Mouse (Mus musculus): ENCODE results near the gene Golm1. TPM values are rescaled to one million over a fixed set of nuclear protein-coding genes. Genes with fewer than 3 reads are reported as not detected.

Golm1 gene
- total and polyA plus RNA-seq, 3 experiments = 6.5 to 16.2 (median 11.4) TPM

DNA sequence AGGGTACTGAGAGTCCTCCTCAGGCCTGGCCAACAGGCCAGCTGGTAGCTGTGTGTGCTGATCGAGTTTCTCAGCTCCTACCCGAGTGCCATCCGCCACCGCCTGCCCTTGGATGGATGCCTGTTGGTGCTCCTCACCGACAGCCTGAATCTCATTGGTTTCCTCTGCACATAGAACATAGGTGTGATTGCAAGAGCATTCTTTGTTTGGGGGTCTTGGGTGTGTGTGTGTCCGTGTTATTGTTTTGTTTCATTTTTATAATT, 35.5 kb downstream of the Golm1 start:
- 91% methylated on average over 6 of the region's 6 CpGs for WGBS
- Histone ChIP-seq H3K27me3 (ENCODE audit: control insufficient read depth, insufficient read depth, low read length) (no peaks in the 10 kb centered on the region), H3K4me3 (no peak overlapping the region), H3K36me3 (ENCODE audit: control insufficient read depth, insufficient read depth, low read length) (no peaks in the 10 kb centered on the region), H3K9ac (ENCODE audit: low read depth, low read length) (no peak overlapping the region), H3K79me2 (replicated peaks; ENCODE audit: control insufficient read depth, insufficient read depth, low read length) (no peaks in the 10 kb centered on the region), H3K27ac (no peak overlapping the region), H3K4me1 (ENCODE audit: control insufficient read depth, insufficient read depth, low read length) (no peaks in the 10 kb centered on the region)
- TF ChIP-seq POLR2A (IDR thresholded peaks at IDR 0.05; ENCODE audit: insufficient read depth, low read depth, low read length) (no peak), CTCF (IDR thresholded peaks at IDR 0.05) (no peak), EP300 (IDR thresholded peaks at IDR 0.05; ENCODE audit: insufficient read depth, low read depth, low read length) (no peak)
- intact Hi-C loops (cut with DNase I) = no loop called here
- no peak for DNase-seq

DNA sequence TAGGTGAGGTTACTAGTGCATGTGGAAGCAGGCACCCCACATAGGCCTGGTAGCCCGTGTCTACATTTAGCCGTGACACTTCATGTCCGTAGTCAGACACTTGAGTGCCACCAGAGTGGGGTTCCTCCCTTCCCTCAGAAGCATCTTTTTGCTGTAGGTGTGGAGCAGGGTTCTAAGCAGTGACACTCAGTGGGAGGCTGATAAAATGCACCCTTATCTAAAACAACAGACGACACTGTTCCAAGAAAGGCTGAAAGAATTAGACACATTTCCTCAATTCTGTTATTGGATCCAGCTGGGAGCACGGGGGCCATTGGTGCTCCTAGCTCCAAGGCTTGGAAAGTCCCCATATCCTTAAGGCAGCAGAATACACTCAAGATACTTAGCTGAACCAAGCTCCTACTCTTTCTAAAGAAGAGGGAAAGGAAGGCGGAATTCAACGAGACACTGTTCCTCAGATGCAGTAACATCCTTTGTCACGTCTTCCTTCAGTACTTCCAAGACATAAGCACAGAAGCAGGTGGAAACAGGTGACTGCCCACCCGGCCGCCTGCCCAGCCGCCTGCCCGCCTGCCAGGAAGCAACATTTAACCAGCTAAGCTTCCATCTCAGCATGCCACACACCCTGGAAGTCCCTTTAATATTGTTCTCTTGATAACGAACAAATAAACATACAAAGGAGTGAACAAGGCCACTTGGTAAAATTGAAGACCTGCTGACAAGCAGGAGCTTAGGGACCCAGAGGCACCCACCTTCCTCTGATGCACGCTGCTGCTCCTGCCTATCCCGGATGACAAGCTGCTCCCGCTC, 36.0 kb downstream of the Golm1 start:
- no peak overlapping the region for H3K27ac ChIP-seq
- H3K36me3 ChIP-seq (ENCODE audit: control insufficient read depth, insufficient read depth, low read length) = no peaks in the 10 kb centered on the region
- no peaks in the 10 kb centered on the region for H3K27me3 ChIP-seq (ENCODE audit: control insufficient read depth, insufficient read depth, low read length)
- H3K4me3 ChIP-seq = no peak overlapping the region
- H3K9ac ChIP-seq (ENCODE audit: low read depth, low read length) = no peak overlapping the region
- DNase-seq = no peak
- intact Hi-C loops (cut with DNase I) = no loop called here
- H3K79me2 ChIP-seq (replicated peaks; ENCODE audit: control insufficient read depth, insufficient read depth, low read length) = no peaks in the 10 kb centered on the region
- no peaks in the 10 kb centered on the region for H3K4me1 ChIP-seq (ENCODE audit: control insufficient read depth, insufficient read depth, low read length)
- TF ChIP-seq EP300 (IDR thresholded peaks at IDR 0.05; ENCODE audit: insufficient read depth, low read depth, low read length) = no peak
- TF ChIP-seq CTCF (IDR thresholded peaks at IDR 0.05) = no peak
- no peak for TF ChIP-seq POLR2A (IDR thresholded peaks at IDR 0.05; ENCODE audit: insufficient read depth, low read depth, low read length)
- 74% methylated on average over 16 of the region's 16 CpGs for WGBS

DNA sequence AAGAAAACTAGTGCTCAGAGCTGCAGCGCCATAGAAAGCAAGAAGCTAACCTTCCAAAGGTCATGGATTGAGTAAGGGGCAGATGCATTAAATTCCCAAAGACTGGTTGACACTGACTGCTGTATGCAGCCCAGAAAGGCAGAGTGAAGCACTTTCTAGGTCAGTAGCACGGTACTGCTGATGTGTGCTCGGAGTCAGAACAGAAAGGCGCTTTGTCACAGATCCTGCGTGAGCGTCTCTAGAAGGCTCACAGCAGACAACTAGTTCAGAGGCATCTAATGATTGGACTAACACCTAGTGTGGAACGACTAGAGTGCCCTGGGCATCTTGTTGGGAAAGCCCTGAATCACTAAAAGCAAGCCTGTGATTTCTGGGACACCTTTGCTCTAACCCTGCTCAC, 37.8 kb downstream of the Golm1 start:
- WGBS = 94% methylated on average over 7 of the region's 7 CpGs
- Histone ChIP-seq H3K9ac (ENCODE audit: low read depth, low read length) (no peak overlapping the region), H3K36me3 (ENCODE audit: control insufficient read depth, insufficient read depth, low read length) (no peaks in the 10 kb centered on the region), H3K79me2 (replicated peaks; ENCODE audit: control insufficient read depth, insufficient read depth, low read length) (no peaks in the 10 kb centered on the region), H3K27ac (no peak overlapping the region), H3K27me3 (ENCODE audit: control insufficient read depth, insufficient read depth, low read length) (no peaks in the 10 kb centered on the region), H3K4me3 (no peak overlapping the region), H3K4me1 (ENCODE audit: control insufficient read depth, insufficient read depth, low read length) (no peaks in the 10 kb centered on the region)
- DNase-seq = no peak
- TF ChIP-seq POLR2A (IDR thresholded peaks at IDR 0.05; ENCODE audit: insufficient read depth, low read depth, low read length) (no peak), EP300 (IDR thresholded peaks at IDR 0.05; ENCODE audit: insufficient read depth, low read depth, low read length) (no peak), CTCF (IDR thresholded peaks at IDR 0.05) (no peak)
- intact Hi-C loops (cut with DNase I) = no loop called here

DNA sequence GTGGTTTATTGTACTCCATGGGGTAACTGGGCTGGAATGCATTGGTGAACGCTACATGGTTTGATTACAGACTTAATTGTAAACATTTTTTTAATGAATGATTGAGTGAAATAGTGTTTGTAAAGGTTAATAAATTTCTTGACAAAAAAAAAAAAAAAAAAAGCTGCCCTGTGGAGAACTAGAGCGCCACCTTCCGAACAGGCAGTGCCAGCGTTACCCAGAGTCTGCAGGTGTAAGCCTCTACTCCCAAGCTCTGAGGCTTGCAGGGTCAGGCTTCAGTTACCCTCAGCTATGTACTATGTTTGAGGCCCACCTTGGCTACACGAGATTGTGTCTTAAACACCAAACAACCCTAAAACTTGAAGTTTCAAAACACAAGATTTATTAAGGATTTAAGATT, 41.0 kb downstream of the Golm1 start:
- Histone ChIP-seq H3K36me3 (ENCODE audit: control insufficient read depth, insufficient read depth, low read length) (no peaks in the 10 kb centered on the region), H3K79me2 (replicated peaks; ENCODE audit: control insufficient read depth, insufficient read depth, low read length) (no peaks in the 10 kb centered on the region), H3K4me3 (no peak overlapping the region), H3K27ac (no peak overlapping the region), H3K9ac (ENCODE audit: low read depth, low read length) (no peak overlapping the region), H3K27me3 (ENCODE audit: control insufficient read depth, insufficient read depth, low read length) (no peaks in the 10 kb centered on the region), H3K4me1 (ENCODE audit: control insufficient read depth, insufficient read depth, low read length) (no peaks in the 10 kb centered on the region)
- no peak for DNase-seq
- WGBS = 70% methylated on average over 5 of the region's 5 CpGs
- intact Hi-C loops (cut with DNase I) = no loop called here
- no peak for TF ChIP-seq EP300 (IDR thresholded peaks at IDR 0.05; ENCODE audit: insufficient read depth, low read depth, low read length)
- TF ChIP-seq CTCF (IDR thresholded peaks at IDR 0.05) = peak; percentile 24; the same call in 1 of the 2 replicates

DNA sequence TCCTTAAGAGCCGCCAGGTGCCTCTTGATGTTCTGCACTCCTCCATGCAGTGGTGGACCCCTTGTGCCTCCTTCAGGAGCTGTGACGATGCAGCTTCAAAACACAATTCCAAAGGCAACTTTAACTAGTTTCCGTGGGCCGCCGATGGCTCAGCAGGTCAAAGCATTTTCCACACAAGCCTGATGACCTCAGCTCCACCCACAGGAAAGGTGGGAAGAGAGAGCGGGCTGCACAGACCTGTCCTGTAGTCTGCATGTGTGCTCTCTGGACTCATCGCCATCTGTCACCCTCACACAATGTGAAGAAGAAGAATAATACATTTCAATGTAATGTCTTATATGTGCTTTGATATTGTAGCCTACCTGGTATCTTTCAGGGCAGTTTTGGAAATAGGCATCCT, 48.9 kb downstream of the Golm1 start:
- H3K79me2 ChIP-seq (replicated peaks; ENCODE audit: control insufficient read depth, insufficient read depth, low read length) = no peaks in the 10 kb centered on the region
- DNase-seq = no peak
- no peaks in the 10 kb centered on the region for H3K27me3 ChIP-seq (ENCODE audit: control insufficient read depth, insufficient read depth, low read length)
- H3K9ac ChIP-seq (ENCODE audit: low read depth, low read length) = no peak overlapping the region
- no peak overlapping the region for H3K4me3 ChIP-seq
- no peak overlapping the region for H3K27ac ChIP-seq
- TF ChIP-seq CTCF (IDR thresholded peaks at IDR 0.05) = no peak
- WGBS = 75% methylated on average over 7 of the region's 7 CpGs
- no peaks in the 10 kb centered on the region for H3K4me1 ChIP-seq (ENCODE audit: control insufficient read depth, insufficient read depth, low read length)
- intact Hi-C loops (cut with DNase I) = loop anchor here (5.0 kb wide), 1 partner anchor 101 kb away; no protein-coding TSS in a partner anchor
- H3K36me3 ChIP-seq (ENCODE audit: control insufficient read depth, insufficient read depth, low read length) = peaks cover 4% of the 10 kb centered on the region

DNA sequence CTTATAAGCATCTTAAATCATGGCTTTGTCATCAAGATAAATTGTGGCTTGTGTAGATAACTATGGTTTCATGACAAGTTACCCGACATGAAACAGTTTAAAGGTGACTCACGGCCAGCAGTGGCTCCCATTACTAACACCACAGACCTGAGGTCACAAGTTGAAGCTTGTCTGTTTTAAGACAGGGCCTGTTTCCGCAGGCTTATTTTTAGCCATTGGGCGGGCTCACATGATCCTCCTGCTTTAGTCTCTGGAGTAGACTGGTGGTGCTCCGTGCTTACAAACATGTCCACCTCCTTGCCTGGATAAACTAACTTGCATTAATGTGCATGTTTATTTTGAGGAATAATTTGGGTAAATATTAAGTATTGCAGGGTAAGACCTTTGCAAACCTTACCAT, 50.7 kb downstream of the Golm1 start:
- 39% methylated on average over 5 of the region's 5 CpGs for WGBS
- DNase-seq = peak; percentile 36 to 62
- H3K4me3 ChIP-seq = no peak overlapping the region; the same call in 1 of the 2 replicates
- TF ChIP-seq EP300 (IDR thresholded peaks at IDR 0.05; ENCODE audit: insufficient read depth, low read depth, low read length) (0 out of 2 replicates have a peak, but pooled peaks have one; percentile 31), CTCF (IDR thresholded peaks at IDR 0.05) (no peak), POLR2A (IDR thresholded peaks at IDR 0.05; ENCODE audit: insufficient read depth, low read depth, low read length) (no peak)
- intact Hi-C loops (cut with DNase I) = loop anchor here (5.0 kb wide), 2 partner anchors 102 to 113 kb away; no protein-coding TSS in a partner anchor
- peaks cover 4% of the 10 kb centered on the region for H3K36me3 ChIP-seq (ENCODE audit: control insufficient read depth, insufficient read depth, low read length)
- no peaks in the 10 kb centered on the region for H3K4me1 ChIP-seq (ENCODE audit: control insufficient read depth, insufficient read depth, low read length)
- no peaks in the 10 kb centered on the region for H3K27me3 ChIP-seq (ENCODE audit: control insufficient read depth, insufficient read depth, low read length)
- peak overlapping the region; percentile 84 for H3K27ac ChIP-seq
- H3K9ac ChIP-seq (ENCODE audit: low read depth, low read length) = no peak overlapping the region
- no peaks in the 10 kb centered on the region for H3K79me2 ChIP-seq (replicated peaks; ENCODE audit: control insufficient read depth, insufficient read depth, low read length)
